Mouse (Mus musculus) erythroid progenitor cell, adult 5-6 weeks (primary cell): ENCODE measurements at regions not wholly inside any gene's neighbourhood (a gene's known extent, or its start where the extent isn't known, plus 50 kb on each side); places are given as distances from the start of the nearest gene placed in this dataset.

Source experiments
- ATAC-seq: replicated peaks from 2 replicates; pipeline ENCODE4 v1.8.0; 2016; ENCODE audit warnings: moderate number of reproducible peaks, mild to moderate bottlenecking, moderate TSS enrichment, inconsistent platforms; ENCODE audit not compliant: poor library complexity, low FRiP score, severe bottlenecking

GRCm38 (mm10) chr2:45908871-45909270 is 791.7 kb upstream of the Zeb2 start:
- ATAC-seq, result no peak

- ATAC-seq, result no peak
Observed at GRCm38 (mm10) chr2:45904623-45905235, 787.5 kb upstream of the Zeb2 start.

DNA sequence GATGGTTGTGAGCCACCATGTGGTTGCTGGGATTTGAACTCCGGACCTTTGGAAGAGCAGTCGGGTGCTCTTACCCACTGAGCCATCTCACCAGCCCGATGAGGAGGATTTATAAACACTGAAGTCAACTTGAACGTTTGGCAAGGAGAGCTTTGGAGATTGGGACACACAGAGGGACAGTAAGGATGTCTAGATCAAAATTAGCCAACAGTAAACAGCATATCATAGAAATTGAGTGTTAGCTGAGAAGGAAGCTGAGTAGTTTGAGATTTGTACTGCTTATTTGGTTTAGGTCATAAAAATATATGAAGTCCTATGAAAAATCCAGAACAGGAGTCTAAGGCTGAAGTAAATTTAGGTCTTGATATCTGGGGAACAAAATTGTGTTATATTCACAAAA is 786.9 kb upstream of the Zeb2 start:
- no peak for ATAC-seq

DNA sequence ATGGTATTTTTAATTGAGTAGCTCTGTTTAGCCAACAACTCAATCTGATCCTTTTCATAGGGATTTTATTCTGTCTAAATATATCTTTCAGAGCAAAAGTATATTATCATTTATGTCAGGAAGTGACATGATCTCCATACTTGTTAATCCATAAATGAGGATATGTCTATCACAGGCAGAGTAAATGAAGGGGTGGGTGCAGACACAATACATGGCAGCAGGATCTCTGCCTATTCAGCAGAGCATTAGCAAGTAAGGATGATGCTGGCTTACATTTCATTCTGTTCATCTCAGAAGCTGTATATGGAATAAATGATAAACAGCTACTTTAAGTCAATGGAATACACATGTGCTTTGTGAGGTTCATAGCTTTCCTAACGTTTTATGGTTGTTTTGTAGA is 786.2 kb upstream of the Zeb2 start:
- no peak for ATAC-seq

GRCm38 (mm10) chr2:45901892-45902291 is 784.7 kb upstream of the Zeb2 start:
- no peak for ATAC-seq

- ATAC-seq, result no peak
Observed at GRCm38 (mm10) chr2:45884680-45885079, 767.5 kb upstream of the Zeb2 start.

- ATAC-seq, result no peak
Observed at GRCm38 (mm10) chr2:45878656-45879055, 761.5 kb upstream of the Zeb2 start.

DNA sequence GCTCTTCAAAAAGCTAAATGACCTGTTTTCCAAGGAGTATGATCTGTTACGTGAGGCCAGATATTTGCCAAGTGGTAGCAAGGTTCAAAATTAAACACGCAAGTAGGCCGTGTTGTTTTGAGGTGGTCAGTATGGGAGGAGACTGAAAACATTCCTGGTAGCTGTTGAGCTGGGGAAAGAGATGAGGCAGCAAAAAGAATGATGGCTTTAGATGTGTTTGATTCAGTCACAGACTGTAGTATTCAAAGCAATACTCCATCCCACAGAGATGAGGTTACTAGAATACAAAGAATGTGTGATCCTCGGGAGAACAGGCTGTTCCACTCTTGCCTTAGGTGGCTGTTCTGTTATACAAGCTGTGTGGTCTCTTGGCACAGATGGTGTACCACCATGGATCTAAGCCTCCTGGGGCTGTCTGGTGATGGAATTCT is 742.7 kb upstream of the Zeb2 start:
- no peak for ATAC-seq

DNA sequence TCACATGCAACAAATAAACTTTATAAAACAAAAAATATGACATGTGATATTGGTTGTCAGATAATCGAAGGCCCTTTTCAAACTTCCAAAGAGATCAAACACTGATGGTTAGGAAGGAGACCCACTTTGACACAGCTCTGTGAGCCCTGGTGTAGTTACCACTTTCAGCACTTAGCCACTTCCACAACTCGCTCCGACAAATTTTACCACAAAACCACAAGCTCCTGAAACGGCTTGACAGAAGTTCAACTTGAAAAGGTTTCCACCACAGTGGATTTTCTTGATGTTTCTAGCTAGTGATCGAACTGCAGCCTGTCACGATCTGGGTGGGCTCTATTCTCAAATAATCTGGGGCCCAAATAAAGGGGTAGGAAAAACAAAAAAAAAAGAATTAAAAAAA is 742.2 kb upstream of the Zeb2 start:
- no peak for ATAC-seq

GRCm38 (mm10) chr2:45850018-45850605 is 732.9 kb upstream of the Zeb2 start:
- no peak for ATAC-seq

DNA sequence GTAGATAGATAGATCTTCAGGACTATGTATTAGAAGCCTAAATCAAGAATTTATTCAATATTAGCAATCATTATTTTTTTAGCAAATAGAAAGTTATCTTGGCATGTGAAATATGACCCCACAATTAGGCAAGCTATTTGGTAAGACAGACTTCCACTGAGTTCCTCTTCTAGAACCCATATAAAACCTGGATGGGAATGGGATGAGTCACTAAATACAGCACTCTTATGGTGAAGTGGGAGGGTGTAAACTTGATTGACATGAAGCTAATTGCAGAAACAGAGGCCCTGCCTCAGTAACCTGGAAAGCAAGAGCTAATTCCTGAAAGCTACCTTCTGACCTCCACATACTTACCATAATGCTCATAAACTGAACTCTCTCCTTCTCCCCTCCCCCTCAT is 723.2 kb upstream of the Zeb2 start:
- ATAC-seq, result no peak

DNA sequence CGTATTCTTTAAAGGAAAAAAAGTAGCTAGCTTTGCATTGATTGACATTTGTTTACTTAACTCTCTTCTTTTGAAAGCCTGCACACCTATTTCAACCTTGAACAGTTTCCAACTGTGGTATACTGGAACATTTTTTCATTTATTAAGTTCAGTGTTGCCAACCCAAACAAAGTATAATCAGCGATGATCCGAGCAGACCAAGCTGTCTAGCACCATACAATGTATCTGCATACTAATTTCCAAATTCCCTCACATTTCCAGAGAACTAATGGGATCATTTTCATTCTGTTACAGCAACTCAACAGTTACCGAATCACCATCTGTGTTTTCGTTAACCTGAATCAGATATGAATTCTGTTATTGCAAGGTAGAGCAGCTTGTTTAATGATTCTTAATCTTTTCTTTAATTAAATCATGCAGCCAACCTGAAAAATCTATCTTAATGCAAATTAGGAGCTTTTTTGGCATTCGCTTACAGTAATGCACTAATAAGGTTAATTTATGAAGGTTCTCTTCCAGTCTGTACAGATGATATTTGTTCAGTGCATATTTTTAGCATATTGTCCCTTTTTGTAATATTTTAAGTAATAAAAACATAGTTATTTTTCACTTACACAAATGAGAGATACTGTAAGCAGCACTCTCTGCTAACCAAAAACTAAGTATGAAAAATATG is 719.5 kb upstream of the Zeb2 start:
- ATAC-seq, result no peak

GRCm38 (mm10) chr2:45817945-45818719 is 700.9 kb upstream of the Zeb2 start:
- no peak for ATAC-seq

GRCm38 (mm10) chr2:45814741-45815140 is 697.5 kb upstream of the Zeb2 start:
- no peak for ATAC-seq

DNA sequence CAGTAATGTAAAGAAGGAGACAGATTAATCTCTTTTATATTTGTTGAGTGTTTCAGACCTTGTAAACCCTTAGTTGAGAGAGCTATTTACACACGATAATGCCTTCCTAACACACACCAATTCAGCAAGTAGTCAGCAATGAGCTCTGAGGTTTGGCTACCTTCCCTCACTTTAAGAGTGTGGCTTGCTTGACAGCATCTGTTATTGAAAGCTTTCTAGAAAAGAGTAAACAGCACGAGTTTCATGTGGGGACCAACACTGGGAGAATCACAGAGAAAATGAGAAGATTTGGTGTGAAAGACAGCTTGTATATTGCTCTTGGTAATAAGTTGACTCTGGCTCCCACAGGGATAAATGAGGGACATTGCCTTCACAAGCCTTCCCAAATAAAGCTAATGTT is 688.1 kb upstream of the Zeb2 start:
- ATAC-seq, result no peak

DNA sequence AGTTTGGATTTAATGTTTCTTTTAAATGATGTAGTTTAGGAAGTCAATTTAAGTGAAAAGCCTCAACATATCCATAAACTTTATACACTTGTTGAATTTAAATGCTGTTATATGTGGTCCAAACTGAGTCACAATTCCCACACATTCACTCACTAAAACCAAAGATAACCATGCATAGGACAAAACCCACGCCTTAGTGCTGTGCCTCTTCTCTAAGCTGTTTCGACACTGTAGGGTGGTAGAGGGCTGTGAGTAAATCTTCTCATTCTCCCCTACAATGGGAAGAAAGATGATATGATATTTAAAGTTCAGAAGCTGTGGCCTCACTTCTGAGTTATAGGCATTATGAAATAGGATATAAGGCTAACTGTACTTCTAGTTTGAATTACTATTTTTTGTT is 682.9 kb upstream of the Zeb2 start:
- ATAC-seq, result no peak

- no peak for ATAC-seq
Observed at GRCm38 (mm10) chr2:45793561-45793960, 676.4 kb upstream of the Zeb2 start.

GRCm38 (mm10) chr2:45789739-45790138 is 672.5 kb upstream of the Zeb2 start:
- ATAC-seq, result no peak

DNA sequence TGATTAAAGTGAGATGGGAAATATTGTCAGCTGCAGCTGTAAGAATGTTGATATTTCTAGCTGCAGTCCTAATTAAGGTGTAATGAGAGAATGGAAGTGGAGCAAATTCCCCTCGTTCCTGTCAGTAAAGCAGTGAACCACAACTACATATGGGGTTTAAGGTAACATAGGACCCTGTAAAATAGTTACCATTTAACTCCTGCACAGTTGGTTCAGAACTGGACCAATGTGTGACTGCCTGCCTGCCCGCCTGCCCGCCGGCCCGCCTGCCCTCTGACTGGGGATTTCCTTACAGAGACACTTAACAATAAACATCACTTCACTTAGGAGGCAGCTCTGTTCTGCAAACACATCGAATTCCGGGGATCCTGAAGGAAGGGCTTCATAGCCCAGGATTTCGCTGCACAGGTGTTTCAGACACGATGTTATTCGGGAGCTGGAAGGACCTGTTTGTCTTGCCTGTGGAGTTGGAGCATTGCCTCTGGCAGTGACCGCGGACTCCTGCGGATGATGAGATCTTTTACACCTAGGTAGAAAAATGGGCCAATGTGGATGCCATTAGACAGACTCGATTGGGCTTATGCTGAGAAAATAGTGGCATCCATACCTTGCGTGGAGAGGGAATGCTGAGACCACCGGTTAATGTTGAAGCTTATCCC is 670.7 kb upstream of the Zeb2 start:
- no peak for ATAC-seq

- ATAC-seq, result no peak
Observed at GRCm38 (mm10) chr2:45786787-45787186, 669.6 kb upstream of the Zeb2 start.
